Mouse (Mus musculus) megakaryocyte, embryonic 14.5 days (primary cell): ENCODE results near the gene Ptgds. TPM values are rescaled to one million over a fixed set of nuclear protein-coding genes. Genes with fewer than 3 reads are reported as not detected.
A peak's percentile ranks its signal among the peaks of the same experiment; 100 is the strongest.

Experiments used
- H3K27me3 ChIP-seq: replicated peaks from 2 replicates; pipeline ENCODE3; 2012; ENCODE audit warnings: inconsistent platforms
- H3K36me3 ChIP-seq: replicated peaks from 2 replicates; pipeline ENCODE3; 2012; ENCODE audit warnings: low read length, inconsistent platforms, mixed read lengths
- H3K4me1 ChIP-seq: 2 replicates; pipeline ENCODE4 v1.6.1; 2012; ENCODE audit warnings: inconsistent platforms
- H3K4me3 ChIP-seq: replicated peaks from 2 replicates; pipeline ENCODE3; 2012; ENCODE audit warnings: moderate library complexity, mild to moderate bottlenecking, inconsistent platforms
- H3K9me3 ChIP-seq: 2 replicates; pipeline ENCODE4 v1.6.1; 2012; ENCODE audit warnings: inconsistent platforms
- FLI1 ChIP-seq: IDR thresholded peaks from 2 replicates; pipeline ENCODE4 v1.6.1; 2012; ENCODE audit warnings: low read length, inconsistent platforms, mixed read lengths
- GATA1 ChIP-seq: IDR thresholded peaks from 3 replicates; pipeline ENCODE4 v1.6.1; 2012; ENCODE audit warnings: mixed read lengths, low read length, inconsistent platforms, borderline replicate concordance
- polyA plus RNA-seq: library from polyadenylated mRNA; stranded (reverse); fragments of >175 nt; gene quantifications from 2 replicates; pipeline ENCODE4 v1.2.3, GENCODE M21; 2012; ENCODE audit warnings: low replicate concordance; ENCODE audit not compliant: insufficient read depth

Gene Ptgds
- polyA plus RNA-seq, 1 experiment, result not detected

GRCm38 (mm10) chr2:25442682-25443081 lies 27.2 kb downstream of the Ptgds start:
- H3K9me3 ChIP-seq, result no peaks in the 10 kb centered on the region
- peaks cover 33% of the 10 kb centered on the region for H3K27me3 ChIP-seq
- H3K36me3 ChIP-seq, result peaks cover 100% of the 10 kb centered on the region
- no peak for TF ChIP-seq GATA1
- peaks cover 2% of the 10 kb centered on the region; the same call in 1 of the 2 replicates for H3K4me1 ChIP-seq
- no peak overlapping the region for H3K4me3 ChIP-seq

GRCm38 (mm10) chr2:25441067-25441466 lies 28.8 kb downstream of the Ptgds start:
- peaks cover 6% of the 10 kb centered on the region; the same call in 1 of the 2 replicates for H3K4me1 ChIP-seq
- peaks cover 100% of the 10 kb centered on the region for H3K36me3 ChIP-seq
- TF ChIP-seq GATA1 (no peak), FLI1 (no peak)
- H3K27me3 ChIP-seq, result peaks cover 42% of the 10 kb centered on the region
- H3K9me3 ChIP-seq, result no peaks in the 10 kb centered on the region
- H3K4me3 ChIP-seq, result no peak overlapping the region

- peaks cover 90% of the 10 kb centered on the region for H3K36me3 ChIP-seq
- peaks cover 44% of the 10 kb centered on the region for H3K4me1 ChIP-seq
- H3K9me3 ChIP-seq, result no peaks in the 10 kb centered on the region
- no peak overlapping the region for H3K4me3 ChIP-seq
- H3K27me3 ChIP-seq, result peaks cover 54% of the 10 kb centered on the region
- TF ChIP-seq FLI1 (no peak), GATA1 (no peak)
Observed at GRCm38 (mm10) chr2:25436286-25436820, 33.5 kb downstream of the Ptgds start.

GRCm38 (mm10) chr2:25434292-25434691 lies 35.6 kb downstream of the Ptgds start:
- Histone ChIP-seq H3K4me1 (peaks cover 64% of the 10 kb centered on the region), H3K4me3 (no peak overlapping the region), H3K27me3 (peaks cover 64% of the 10 kb centered on the region), H3K9me3 (no peaks in the 10 kb centered on the region), H3K36me3 (peaks cover 79% of the 10 kb centered on the region)
- no peak for TF ChIP-seq GATA1
- TF ChIP-seq FLI1, result no peak

GRCm38 (mm10) chr2:25433101-25433500 lies 36.7 kb downstream of the Ptgds start:
- Histone ChIP-seq H3K36me3 (peaks cover 67% of the 10 kb centered on the region), H3K9me3 (no peaks in the 10 kb centered on the region), H3K4me3 (peak overlapping the region; percentile 12), H3K4me1 (peaks cover 73% of the 10 kb centered on the region), H3K27me3 (peaks cover 59% of the 10 kb centered on the region)
- no peak for TF ChIP-seq FLI1
- no peak for TF ChIP-seq GATA1

- Histone ChIP-seq H3K27me3 (peaks cover 56% of the 10 kb centered on the region), H3K4me3 (peak overlapping the region; percentile 78), H3K36me3 (peaks cover 61% of the 10 kb centered on the region), H3K9me3 (no peaks in the 10 kb centered on the region), H3K4me1 (peaks cover 75% of the 10 kb centered on the region)
- TF ChIP-seq GATA1, result peak; percentile 46; the same call in 1 of the 3 replicates
- TF ChIP-seq FLI1, result no peak
Observed at GRCm38 (mm10) chr2:25432326-25433098, 37.3 kb downstream of the Ptgds start.

- H3K9me3 ChIP-seq, result no peaks in the 10 kb centered on the region
- peaks cover 50% of the 10 kb centered on the region for H3K36me3 ChIP-seq
- H3K4me1 ChIP-seq, result peaks cover 84% of the 10 kb centered on the region
- TF ChIP-seq GATA1, result no peak
- no peak for TF ChIP-seq FLI1
- H3K4me3 ChIP-seq, result peak overlapping the region; percentile 78
- H3K27me3 ChIP-seq, result peaks cover 49% of the 10 kb centered on the region
Observed at GRCm38 (mm10) chr2:25431308-25431855, 38.5 kb downstream of the Ptgds start.

GRCm38 (mm10) chr2:25430395-25431233 lies 39.2 kb downstream of the Ptgds start:
- H3K9me3 ChIP-seq, result no peaks in the 10 kb centered on the region
- H3K4me3 ChIP-seq, result peak overlapping the region; percentile 94
- TF ChIP-seq GATA1 (no peak), FLI1 (no peak)
- peaks cover 49% of the 10 kb centered on the region for H3K27me3 ChIP-seq
- H3K4me1 ChIP-seq, result peaks cover 92% of the 10 kb centered on the region
- peaks cover 44% of the 10 kb centered on the region for H3K36me3 ChIP-seq

GRCm38 (mm10) chr2:25429435-25430180 lies 40.2 kb downstream of the Ptgds start:
- Histone ChIP-seq H3K36me3 (peaks cover 41% of the 10 kb centered on the region), H3K4me3 (peak overlapping the region; percentile 94), H3K4me1 (peaks cover 96% of the 10 kb centered on the region), H3K27me3 (peaks cover 49% of the 10 kb centered on the region), H3K9me3 (peaks cover 3% of the 10 kb centered on the region; the same call in 1 of the 2 replicates)
- TF ChIP-seq FLI1 (no peak), GATA1 (no peak)
